Mouse (Mus musculus) CH12.LX (cell line): ENCODE results near the gene Poglut1. TPM values are rescaled to one million over a fixed set of nuclear protein-coding genes. Genes with fewer than 3 reads are reported as not detected.

Experiments used
- DNase-seq: peaks from one replicate; pipeline ENCODE4 v3.0.0-alpha.2; 2013; ENCODE audit errors: extremely low read depth
- H3K27ac ChIP-seq: 2 replicates; pipeline ENCODE4 v1.5.1; 2012; ENCODE audit warnings: low read depth, mild to moderate bottlenecking, control low read depth, moderate library complexity; ENCODE audit not compliant: insufficient read depth
- H3K27me3 ChIP-seq: replicated peaks from 2 replicates; pipeline ENCODE3; 2012; ENCODE audit warnings: inconsistent platforms
- H3K36me3 ChIP-seq, 2 experiments: replicated peaks in 1 of 2; 2 replicates each; pipeline versions ENCODE3 to v1.6.1; 2012; ENCODE audit warnings: inconsistent platforms in 1 of 2, low read length in 1 of 2, mild to moderate bottlenecking in 1 of 2, mixed read lengths in 1 of 2, moderate library complexity in 1 of 2; ENCODE audit not compliant: control insufficient read depth in 1 of 2, insufficient read depth in 1 of 2
- H3K4me1 ChIP-seq, 2 experiments: 2 replicates each; pipeline ENCODE4 v1.6.1; 2012; ENCODE audit warnings: inconsistent platforms in 1 of 2, moderate library complexity in 1 of 2; ENCODE audit not compliant: insufficient read depth in 2 of 2, control insufficient read depth in 1 of 2
- H3K4me2 ChIP-seq: 2 replicates; pipeline ENCODE4 v1.6.1; 2012; ENCODE audit warnings: low read depth, mild to moderate bottlenecking, control low read depth; ENCODE audit not compliant: poor library complexity, insufficient read depth, severe bottlenecking
- H3K4me3 ChIP-seq, 3 experiments: fragments of 150-350 bp in 1 of 3; sonication (generic) in 1 of 3; replicated peaks in 1 of 3; 2 replicates each; pipeline versions ENCODE3 to v1.5.1; 2011 to 2012; ENCODE audit warnings: low read depth in 2 of 3, low read length in 2 of 3, mild to moderate bottlenecking in 2 of 3, moderate library complexity in 2 of 3, control low read depth in 1 of 3, improper control_type of control experiment in 1 of 3, inconsistent platforms in 1 of 3, mixed read lengths in 1 of 3; ENCODE audit not compliant: poor library complexity in 1 of 3
- H3K79me2 ChIP-seq: replicated peaks from 2 replicates; pipeline ENCODE4 v1.6.1; 2012; ENCODE audit warnings: mild to moderate bottlenecking, moderate library complexity; ENCODE audit not compliant: control insufficient read depth, poor library complexity, insufficient read depth, severe bottlenecking; ENCODE audit errors: extremely low read depth
- H3K9ac ChIP-seq: 2 replicates; pipeline ENCODE4 v1.6.1; 2012; ENCODE audit warnings: low read depth, mild to moderate bottlenecking, control low read depth, moderate library complexity; ENCODE audit not compliant: insufficient read depth
- H3K9me3 ChIP-seq: replicated peaks from 2 replicates; pipeline ENCODE3; 2012; ENCODE audit warnings: low read length, inconsistent platforms, mixed read lengths
- BHLHE40 ChIP-seq: IDR thresholded peaks from 2 replicates; pipeline ENCODE4 v1.6.1; 2011; ENCODE audit warnings: mild to moderate bottlenecking, low read depth, low read length, improper control_type of control experiment
- CHD1 ChIP-seq: IDR thresholded peaks from 2 replicates; pipeline ENCODE4 v1.6.1; 2012; ENCODE audit warnings: low read depth, low read length, improper control_type of control experiment, inconsistent platforms
- E2F4 ChIP-seq: IDR thresholded peaks from 2 replicates; pipeline ENCODE4 v1.6.1; 2011; ENCODE audit warnings: low read depth, low read length, improper control_type of control experiment; ENCODE audit not compliant: insufficient replicate concordance
- ELF1 ChIP-seq: IDR thresholded peaks from 2 replicates; pipeline ENCODE4 v1.6.1; 2014; ENCODE audit warnings: low read depth, mild to moderate bottlenecking, inconsistent platforms, low read length, improper control_type of control experiment
- GABPA ChIP-seq: IDR thresholded peaks from 2 replicates; pipeline ENCODE4 v1.6.1; 2012; ENCODE audit warnings: low read depth, low read length, improper control_type of control experiment, inconsistent platforms; ENCODE audit not compliant: insufficient replicate concordance
- IRF4 ChIP-seq: IDR thresholded peaks from 2 replicates; pipeline ENCODE4 v1.6.1; 2014; ENCODE audit warnings: low read depth, mild to moderate bottlenecking, inconsistent platforms, low read length, improper control_type of control experiment
- JUN ChIP-seq: IDR thresholded peaks from 2 replicates; pipeline ENCODE4 v1.6.1; 2011; ENCODE audit warnings: low read depth, mild to moderate bottlenecking, low read length, improper control_type of control experiment, moderate library complexity; ENCODE audit not compliant: insufficient read depth
- KAT2A ChIP-seq: IDR thresholded peaks from 2 replicates; pipeline ENCODE4 v1.6.1; 2012; ENCODE audit warnings: low read length, improper control_type of control experiment, inconsistent platforms; ENCODE audit not compliant: insufficient replicate concordance
- MEF2A ChIP-seq: IDR thresholded peaks from 2 replicates; pipeline ENCODE4 v1.6.1; 2014; ENCODE audit warnings: low read depth, mild to moderate bottlenecking, inconsistent platforms, low read length, improper control_type of control experiment, borderline replicate concordance
- MXI1 ChIP-seq: IDR thresholded peaks from 2 replicates; pipeline ENCODE4 v1.6.1; 2011; ENCODE audit warnings: mild to moderate bottlenecking, low read depth, low read length, improper control_type of control experiment
- NRF1 ChIP-seq: IDR thresholded peaks from 2 replicates; pipeline ENCODE4 v1.6.1; 2014; ENCODE audit warnings: low read depth, mild to moderate bottlenecking, inconsistent platforms, low read length, improper control_type of control experiment, moderate library complexity
- POLR2A ChIP-seq: IDR thresholded peaks from 2 replicates; pipeline ENCODE4 v1.6.1; 2011; ENCODE audit warnings: low read depth, mild to moderate bottlenecking, improper control_type of control experiment, low read length
- RAD21 ChIP-seq: IDR thresholded peaks from 2 replicates; pipeline ENCODE4 v1.6.1; 2011; ENCODE audit warnings: low read depth, mild to moderate bottlenecking, low read length, improper control_type of control experiment, moderate library complexity
- RCOR1 ChIP-seq: conservative IDR thresholded peaks from 2 replicates; pipeline ENCODE4 v1.6.1; 2012; ENCODE audit warnings: low read depth, mild to moderate bottlenecking, inconsistent platforms, low read length, improper control_type of control experiment
- TCF12 ChIP-seq: IDR thresholded peaks from 2 replicates; pipeline ENCODE4 v1.6.1; 2014; ENCODE audit warnings: low read depth, mild to moderate bottlenecking, inconsistent platforms, low read length, improper control_type of control experiment
- USF1 ChIP-seq: IDR thresholded peaks from 2 replicates; pipeline ENCODE4 v1.6.1; 2014; ENCODE audit warnings: low read depth, mild to moderate bottlenecking, inconsistent platforms, low read length, improper control_type of control experiment
- ZKSCAN1 ChIP-seq: IDR thresholded peaks from 2 replicates; pipeline ENCODE4 v1.6.1; 2012; ENCODE audit warnings: low read depth, inconsistent platforms, low read length, improper control_type of control experiment, borderline replicate concordance
- ZMIZ1 ChIP-seq: IDR thresholded peaks from 2 replicates; pipeline ENCODE4 v1.6.1; 2012; ENCODE audit warnings: low read depth, mild to moderate bottlenecking, inconsistent platforms, low read length, improper control_type of control experiment
- dilution Hi-C: fragments of 300-500 bp; cut with MboI; formaldehyde crosslinking; loops from 2 replicates; pipeline ENCODE4 v1.14.3; 2020; ENCODE audit warnings: low sequenced_read_pairs; ENCODE audit not compliant: extremely low pct_unique_long_range_greater_than_20kb, extremely low pct_ligation_motif_present
- in situ Hi-C: fragments of 300-500 bp; cut with MboI; formaldehyde crosslinking; loops from 3 replicates; pipeline ENCODE4 v1.14.3; 2019; ENCODE audit warnings: low sequenced_read_pairs, low pct_ligation_motif_present, low pct_unique_long_range_greater_than_20kb, mixed read lengths
- polyA plus RNA-seq: library from polyadenylated mRNA; unstranded; fragments of >175 nt; gene quantifications from 2 replicates; pipeline ENCODE4 v1.2.1, GENCODE M21; 2012; ENCODE audit warnings: low read depth; ENCODE audit not compliant: insufficient read length
- total RNA-seq, 2 experiments: library from RNA; depleted of rRNA; stranded (reverse); fragments of 300-350 nt in 1 of 2; fragments of >200 nt in 1 of 2; gene quantifications; 2 replicates each; pipeline ENCODE4 v1.2.3; 2012 to 2014

Poglut1 gene
- total and polyA plus RNA-seq, 3 experiments, result 41.4 to 65.6 (median 54.7) TPM

DNA sequence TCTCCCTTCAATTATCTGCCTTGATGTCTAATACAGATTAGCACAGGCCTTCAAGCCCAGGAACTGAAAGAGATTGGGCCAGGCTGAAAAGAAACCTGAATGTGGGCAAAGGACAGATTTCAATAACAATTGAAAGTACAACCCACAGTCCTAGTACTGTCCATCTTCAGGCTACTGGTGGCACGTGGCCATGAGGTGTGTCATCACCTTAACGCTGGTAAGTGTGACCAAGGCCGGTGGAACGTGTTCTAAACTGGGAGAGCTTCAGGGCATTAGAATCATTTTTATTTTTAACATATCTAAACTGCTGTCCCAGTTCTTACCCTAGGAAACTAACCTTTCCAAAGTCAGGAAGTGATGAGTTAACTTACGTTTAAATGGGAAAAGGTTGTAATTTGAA, 37.1 kb upstream of the Poglut1 start:
- Histone ChIP-seq H3K4me3 (no peak overlapping the region), H3K79me2 (no peaks in the 10 kb centered on the region), H3K27me3 (no peaks in the 10 kb centered on the region), H3K27ac (no peak overlapping the region), H3K4me1 (peaks cover 3 to 23% of the 10 kb centered on the region in 2 experiments; a peak in 3 of 4 replicates), H3K4me2 (no peak overlapping the region), H3K36me3 (peaks cover 68 to 97% of the 10 kb centered on the region in 2 experiments), H3K9ac (no peak overlapping the region), H3K9me3 (no peaks in the 10 kb centered on the region)
- in situ Hi-C loops (no loop called here), dilution Hi-C loops (no loop called here)
- no peak for DNase-seq
- TF ChIP-seq CHD1 (no peak), IRF4 (no peak), MEF2A (no peak), ZMIZ1 (no peak), RCOR1 (no peak), ZKSCAN1 (no peak), KAT2A (no peak), POLR2A (no peak), RAD21 (no peak), TCF12 (no peak), ELF1 (no peak), JUN (no peak)

DNA sequence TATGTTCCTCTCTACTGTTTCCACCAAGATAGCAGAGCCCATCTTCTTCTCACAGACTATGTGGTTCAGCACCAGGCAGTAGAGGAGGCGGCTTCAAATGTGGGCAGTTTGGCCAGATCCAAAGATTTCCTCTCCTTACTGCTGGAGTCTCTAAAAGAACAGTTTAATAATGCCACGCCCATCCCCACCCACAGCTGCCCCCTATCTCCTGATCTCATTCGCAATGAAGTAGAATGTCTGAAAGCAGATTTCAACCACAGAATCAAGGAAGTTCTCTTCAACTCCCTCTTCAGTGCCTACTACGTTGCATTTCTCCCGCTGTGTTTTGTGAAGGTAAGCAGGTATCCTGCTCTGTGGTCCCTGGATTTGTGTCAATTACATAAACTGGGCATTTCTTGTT, 35.1 kb upstream of the Poglut1 start:
- Histone ChIP-seq H3K27me3 (no peaks in the 10 kb centered on the region), H3K9me3 (no peaks in the 10 kb centered on the region), H3K4me2 (no peak overlapping the region), H3K4me3 (no peak overlapping the region), H3K4me1 (peaks cover 3 to 23% of the 10 kb centered on the region in 2 experiments; a peak in 3 of 4 replicates), H3K79me2 (no peaks in the 10 kb centered on the region), H3K27ac (no peak overlapping the region), H3K36me3 (peaks cover 72 to 100% of the 10 kb centered on the region in 2 experiments), H3K9ac (no peak overlapping the region)
- no peak for TF ChIP-seq USF1
- DNase-seq, result no peak
- dilution Hi-C loops (no loop called here), in situ Hi-C loops (no loop called here)

DNA sequence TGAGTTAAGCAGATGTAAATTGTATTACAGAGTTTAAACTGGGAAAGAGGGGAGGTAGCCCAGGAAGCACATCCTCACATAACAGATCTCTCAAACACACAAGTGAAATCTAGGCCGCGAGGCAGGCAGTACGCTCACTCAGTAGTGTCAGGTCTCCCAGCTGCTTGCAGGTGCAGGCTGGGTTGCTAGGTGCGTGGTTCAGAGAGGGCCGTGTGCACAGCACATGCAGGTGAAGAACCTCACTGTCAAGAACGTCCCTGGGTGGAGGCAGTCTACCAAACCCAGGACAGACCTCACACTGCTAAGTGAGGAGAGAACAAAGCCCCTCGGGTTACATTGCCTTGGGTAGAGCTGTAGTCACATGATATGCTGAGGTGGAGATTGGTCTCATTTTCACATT, 34.7 kb upstream of the Poglut1 start:
- Histone ChIP-seq H3K4me2 (no peak overlapping the region), H3K4me1 (peaks cover 3 to 23% of the 10 kb centered on the region in 2 experiments; a peak in 3 of 4 replicates), H3K27ac (no peak overlapping the region), H3K4me3 (no peak overlapping the region), H3K79me2 (peaks cover 2% of the 10 kb centered on the region; the same call in 1 of the 2 replicates), H3K9ac (no peak overlapping the region), H3K9me3 (no peaks in the 10 kb centered on the region), H3K36me3 (peaks cover 73 to 100% of the 10 kb centered on the region in 2 experiments), H3K27me3 (no peaks in the 10 kb centered on the region)
- dilution Hi-C loops, result no loop called here
- DNase-seq, result no peak
- TF ChIP-seq ZKSCAN1, result no peak
- TF ChIP-seq CHD1, result no peak
- TF ChIP-seq BHLHE40, result no peak
- TF ChIP-seq MXI1, result no peak
- no peak for TF ChIP-seq MEF2A
- TF ChIP-seq GABPA, result no peak
- no peak for TF ChIP-seq NRF1
- no peak for TF ChIP-seq RCOR1
- no peak for TF ChIP-seq E2F4
- in situ Hi-C loops, result no loop called here
